Mouse (Mus musculus) liver, postnatal 0 days (tissue): ENCODE data around the gene 4930402K13Rik. TPM values are rescaled to one million over a fixed set of nuclear protein-coding genes. Genes with fewer than 3 reads are reported as not detected.

ENCODE experiments used
- ATAC-seq: fragments of 200-750 bp; cut with Nextera tagmentation; 2 replicates; pipeline ENCODE4 v1.8.0; 2017; ENCODE audit warnings: mild to moderate bottlenecking, moderate library complexity
- DNase-seq: peaks from one replicate; pipeline ENCODE4 v3.0.0-alpha.2; 2016
- H3K27ac ChIP-seq: fragments of 300-500 bp; sonication (generic); 2 replicates; pipeline ENCODE4 v1.5.1; 2014; ENCODE audit warnings: antibody characterized with exemption, moderate library complexity, mild to moderate bottlenecking, low read depth
- H3K27me3 ChIP-seq: fragments of 300-500 bp; sonication (generic); 2 replicates; pipeline ENCODE4 v1.6.1; 2014; ENCODE audit warnings: low read length, control low read depth, mixed read lengths; ENCODE audit not compliant: insufficient read depth
- H3K36me3 ChIP-seq: fragments of 300-500 bp; sonication (generic); replicated peaks from 2 replicates; pipeline ENCODE4 v1.6.1; 2014; ENCODE audit warnings: mild to moderate bottlenecking, control low read depth, low read length, moderate library complexity, mixed read lengths; ENCODE audit not compliant: insufficient read depth
- H3K4me1 ChIP-seq: fragments of 300-500 bp; sonication (generic); 2 replicates; pipeline ENCODE4 v1.6.1; 2014; ENCODE audit warnings: antibody characterized with exemption, mild to moderate bottlenecking, control low read depth; ENCODE audit not compliant: insufficient read depth
- H3K4me2 ChIP-seq: fragments of 300-500 bp; sonication (generic); 2 replicates; pipeline ENCODE4 v1.6.1; 2014; ENCODE audit warnings: low read depth, mild to moderate bottlenecking, low read length, moderate library complexity, mixed read lengths
- H3K4me3 ChIP-seq: fragments of 300-500 bp; sonication (generic); 2 replicates; pipeline ENCODE4 v1.5.1; 2014; ENCODE audit warnings: low read depth, low read length
- H3K9ac ChIP-seq: fragments of 300-500 bp; sonication (generic); replicated peaks from 2 replicates; pipeline ENCODE4 v1.6.1; 2014; ENCODE audit warnings: mild to moderate bottlenecking, moderate library complexity
- H3K9me3 ChIP-seq: fragments of 300-500 bp; sonication (generic); 2 replicates; pipeline ENCODE4 v1.6.1; 2016; ENCODE audit warnings: mild to moderate bottlenecking, control low read depth, low read length, mixed read lengths
- CTCF ChIP-seq: sonication (generic); IDR thresholded peaks from 2 replicates; pipeline ENCODE4 v1.5.1; 2016; ENCODE audit warnings: antibody characterized with exemption, low read depth
- EP300 ChIP-seq: IDR thresholded peaks from 2 replicates; pipeline ENCODE4 v1.6.1; 2016; ENCODE audit warnings: antibody characterized with exemption, low read depth, mild to moderate bottlenecking
- WGBS: fragments of 180-500 bp; shearing (Covaris S2); extraction: QIAGEN DNeasy Blood & Tissue Kit; methylation state at CpG from one replicate; pipeline ENCODE4 v1.1.7; 2014; ENCODE audit not compliant: insufficient replicate concordance; 5-methylcytosine and 5-hydroxymethylcytosine counted together
- polyA plus RNA-seq: library from polyadenylated mRNA; unstranded; fragments of >200 nt; fragmentation: Nextera tagmentation; extraction: Ambion mirVana; gene quantifications from 2 replicates; pipeline ENCODE4 v1.2.1, GENCODE M21; 2015

4930402K13Rik gene
- polyA plus RNA-seq, 1 experiment from 2014 or later: not detected

- Histone ChIP-seq H3K4me1 (no peaks in the 10 kb centered on the region), H3K4me2 (no peak overlapping the region), H3K4me3 (no peak overlapping the region), H3K9ac (no peak overlapping the region), H3K36me3 (no peaks in the 10 kb centered on the region), H3K27me3 (no peaks in the 10 kb centered on the region), H3K27ac (no peak overlapping the region), H3K9me3 (no peaks in the 10 kb centered on the region)
- no peak for DNase-seq
- 47% methylated on average over 4 of the region's 4 CpGs for WGBS
- no peak for ATAC-seq
- no peak for TF ChIP-seq CTCF
- no peak for TF ChIP-seq EP300
Measured at GRCm38 (mm10) chrX:9124928-9125327, 20.6 kb downstream of the 4930402K13Rik start.

- H3K36me3 ChIP-seq: no peaks in the 10 kb centered on the region
- TF ChIP-seq EP300: no peak
- peak; percentile 32; the same call in 1 of the 2 replicates for TF ChIP-seq CTCF
- no peak for ATAC-seq
- H3K27ac ChIP-seq: no peak overlapping the region
- no peaks in the 10 kb centered on the region for H3K27me3 ChIP-seq
- no peak overlapping the region for H3K4me3 ChIP-seq
- no peak overlapping the region for H3K9ac ChIP-seq
- WGBS: 37% methylated on average over 7 of the region's 7 CpGs
- no peaks in the 10 kb centered on the region for H3K4me1 ChIP-seq
- H3K9me3 ChIP-seq: no peaks in the 10 kb centered on the region
- DNase-seq: no peak
- H3K4me2 ChIP-seq: no peak overlapping the region
Measured at GRCm38 (mm10) chrX:9128317-9128831, 24.0 kb downstream of the 4930402K13Rik start.

- Histone ChIP-seq H3K4me3 (no peak overlapping the region), H3K27ac (no peak overlapping the region), H3K4me2 (no peak overlapping the region), H3K4me1 (no peaks in the 10 kb centered on the region), H3K27me3 (no peaks in the 10 kb centered on the region), H3K9me3 (no peaks in the 10 kb centered on the region), H3K9ac (no peak overlapping the region), H3K36me3 (no peaks in the 10 kb centered on the region)
- DNase-seq (no peak), ATAC-seq (no peak)
- 68% methylated on average over 4 of the region's 4 CpGs for WGBS
- no peak for TF ChIP-seq EP300
- no peak for TF ChIP-seq CTCF
Measured at GRCm38 (mm10) chrX:9139290-9139948, 35.1 kb downstream of the 4930402K13Rik start.

GRCm38 (mm10) chrX:9142669-9143068 lies 38.3 kb downstream of the 4930402K13Rik start:
- no peak for ATAC-seq
- no peak for DNase-seq

More at GRCm38 (mm10) chrX:9142669-9143068, 38.3 kb downstream of the 4930402K13Rik start:
- H3K4me3 ChIP-seq: no peak overlapping the region
- no peaks in the 10 kb centered on the region for H3K36me3 ChIP-seq
- 42% methylated on average over 2 of the region's 2 CpGs for WGBS
- no peak overlapping the region for H3K27ac ChIP-seq
- no peak overlapping the region for H3K4me2 ChIP-seq
- no peaks in the 10 kb centered on the region for H3K27me3 ChIP-seq
- no peaks in the 10 kb centered on the region for H3K4me1 ChIP-seq
- no peak overlapping the region for H3K9ac ChIP-seq
- TF ChIP-seq CTCF: no peak
- no peak for TF ChIP-seq EP300
- H3K9me3 ChIP-seq: no peaks in the 10 kb centered on the region

Other genes with a start within 250 kb of the 4930402K13Rik start
- gene Gm5751, start 230.3 kb upstream of the 4930402K13Rik start, polyA plus RNA-seq: not detected in 2 replicates
- gene B630019K06Rik, start 212.2 kb upstream of the 4930402K13Rik start, polyA plus RNA-seq: 0.18 and 0.39 TPM in 2 replicates
- not detected in 2 replicates for gene Fthl17b, start 141.6 kb upstream of the 4930402K13Rik start, polyA plus RNA-seq
- not detected in 2 replicates for gene Fthl17c, start 128.0 kb upstream of the 4930402K13Rik start, polyA plus RNA-seq
- gene Fthl17d, start 117.8 kb upstream of the 4930402K13Rik start, polyA plus RNA-seq: not detected in 2 replicates
- not detected in 2 replicates for gene Fthl17e, start 71.1 kb upstream of the 4930402K13Rik start, polyA plus RNA-seq
- not detected in 2 replicates for gene Fthl17f, start 41.5 kb upstream of the 4930402K13Rik start, polyA plus RNA-seq
- gene Lancl3, start 95.3 kb downstream of the 4930402K13Rik start, polyA plus RNA-seq: 0.09 and 0.13 TPM in 2 replicates
- gene Gm14862, start 152.3 kb downstream of the 4930402K13Rik start, polyA plus RNA-seq: 1.4 and 1.9 TPM in 2 replicates
- 4.8 and 5.9 TPM in 2 replicates for gene Xk, start 168.2 kb downstream of the 4930402K13Rik start, polyA plus RNA-seq
- 0.44 and 0.74 TPM in 2 replicates for gene H2al1m, start 179.2 kb downstream of the 4930402K13Rik start, polyA plus RNA-seq
- not detected in 2 replicates for gene H2al1k, start 246.1 kb downstream of the 4930402K13Rik start, polyA plus RNA-seq